Mouse (Mus musculus): Measurements from ENCODE around the gene Pdia2.

Gene Pdia2

GRCm38 (mm10) chr17:26198892-26199291 is at the start of gene Pdia2:
Gene Pdia2, minus strand, starts transcription at chr17:26199087.
- no peak for DNase-seq (ENCODE audit: low read depth in 2 of 2, low spot score in 2 of 2)

- DNase-seq (ENCODE audit: low read depth in 2 of 2, low spot score in 2 of 2), result peak; percentile 77 to 86
These were observed 45.4 kb upstream of the Pdia2 start, which contains the start of gene Fam234a for GRCm38 (mm10) chr17:26244101-26244841. Gene Fam234a, minus strand, starts transcription at chr17:26244242.

- DNase-seq (ENCODE audit: low read depth in 2 of 2, low spot score in 2 of 2), result peak; percentile 69 to 73
These were observed 44.7 kb upstream of the Pdia2 start for GRCm38 (mm10) chr17:26243471-26244100.

- DNase-seq (ENCODE audit: low read depth in 2 of 2, low spot score in 2 of 2), result no peak
These were observed 42.1 kb upstream of the Pdia2 start for GRCm38 (mm10) chr17:26240990-26241389.

GRCm38 (mm10) chr17:26240120-26240790 is 41.4 kb upstream of the Pdia2 start:
- DNase-seq (ENCODE audit: low read depth in 2 of 2, low spot score in 2 of 2), result no peak

GRCm38 (mm10) chr17:26239551-26239950 is 40.7 kb upstream of the Pdia2 start:
- DNase-seq (ENCODE audit: low read depth in 2 of 2, low spot score in 2 of 2), result no peak

GRCm38 (mm10) chr17:26237667-26238066 is 38.8 kb upstream of the Pdia2 start:
- no peak for DNase-seq (ENCODE audit: low read depth in 2 of 2, low spot score in 2 of 2)

- DNase-seq (ENCODE audit: low read depth in 2 of 2, low spot score in 2 of 2), result no peak
These were observed 36.4 kb upstream of the Pdia2 start for GRCm38 (mm10) chr17:26235077-26235815.

GRCm38 (mm10) chr17:26234386-26234785 is 35.5 kb upstream of the Pdia2 start:
- DNase-seq (ENCODE audit: low read depth in 2 of 2, low spot score in 2 of 2), result peak; percentile 33 to 53

GRCm38 (mm10) chr17:26232863-26233262 is 34.0 kb upstream of the Pdia2 start:
- DNase-seq (ENCODE audit: low read depth in 2 of 2, low spot score in 2 of 2), result peak in 1 of 2 experiments; percentile 29

- DNase-seq (ENCODE audit: low read depth in 2 of 2, low spot score in 2 of 2), result no peak
These were observed 32.3 kb upstream of the Pdia2 start for GRCm38 (mm10) chr17:26231156-26231555.

- no peak for DNase-seq (ENCODE audit: low read depth in 2 of 2, low spot score in 2 of 2)
These were observed 30.9 kb upstream of the Pdia2 start for GRCm38 (mm10) chr17:26229776-26230175.

GRCm38 (mm10) chr17:26225150-26225549 is 26.3 kb upstream of the Pdia2 start:
- no peak for DNase-seq (ENCODE audit: low read depth in 2 of 2, low spot score in 2 of 2)

- DNase-seq (ENCODE audit: low read depth in 2 of 2, low spot score in 2 of 2), result no peak
These were observed 22.6 kb upstream of the Pdia2 start for GRCm38 (mm10) chr17:26221508-26221907.

- DNase-seq (ENCODE audit: low read depth in 2 of 2, low spot score in 2 of 2), result no peak
These were observed 13.8 kb upstream of the Pdia2 start for GRCm38 (mm10) chr17:26212681-26213080.

- DNase-seq (ENCODE audit: low read depth in 2 of 2, low spot score in 2 of 2), result no peak
These were observed 13.4 kb upstream of the Pdia2 start for GRCm38 (mm10) chr17:26212241-26212640.

- no peak for DNase-seq (ENCODE audit: low read depth in 2 of 2, low spot score in 2 of 2)
These were observed 8.8 kb upstream of the Pdia2 start, which contains the start of gene Arhgdig for GRCm38 (mm10) chr17:26207686-26208085. Gene Arhgdig, minus strand, starts transcription at chr17:26207786.

GRCm38 (mm10) chr17:26206392-26206791 is 7.5 kb upstream of the Pdia2 start:
- no peak for DNase-seq (ENCODE audit: low read depth in 2 of 2, low spot score in 2 of 2)

GRCm38 (mm10) chr17:26204766-26205165 is 5.9 kb upstream of the Pdia2 start:
- no peak for DNase-seq (ENCODE audit: low read depth in 2 of 2, low spot score in 2 of 2)

- peak in 1 of 2 experiments; percentile 20 for DNase-seq (ENCODE audit: low read depth in 2 of 2, low spot score in 2 of 2)
These were observed 4.5 kb upstream of the Pdia2 start for GRCm38 (mm10) chr17:26203321-26203811.

GRCm38 (mm10) chr17:26202737-26203136 is 3.9 kb upstream of the Pdia2 start, which contains the start of gene Rgs11:
Gene Rgs11, plus strand, starts transcription at chr17:26202951.
- DNase-seq (ENCODE audit: low read depth in 2 of 2, low spot score in 2 of 2), result peak; percentile 39 to 53
